Mouse (Mus musculus): ENCODE measurements around the gene March4. TPM values are rescaled to one million over a fixed set of nuclear protein-coding genes. Genes with fewer than 3 reads are reported as not detected.

March4 gene
- polyA plus RNA-seq, 1 experiment from 2014 or later = 0.18 TPM

DNA sequence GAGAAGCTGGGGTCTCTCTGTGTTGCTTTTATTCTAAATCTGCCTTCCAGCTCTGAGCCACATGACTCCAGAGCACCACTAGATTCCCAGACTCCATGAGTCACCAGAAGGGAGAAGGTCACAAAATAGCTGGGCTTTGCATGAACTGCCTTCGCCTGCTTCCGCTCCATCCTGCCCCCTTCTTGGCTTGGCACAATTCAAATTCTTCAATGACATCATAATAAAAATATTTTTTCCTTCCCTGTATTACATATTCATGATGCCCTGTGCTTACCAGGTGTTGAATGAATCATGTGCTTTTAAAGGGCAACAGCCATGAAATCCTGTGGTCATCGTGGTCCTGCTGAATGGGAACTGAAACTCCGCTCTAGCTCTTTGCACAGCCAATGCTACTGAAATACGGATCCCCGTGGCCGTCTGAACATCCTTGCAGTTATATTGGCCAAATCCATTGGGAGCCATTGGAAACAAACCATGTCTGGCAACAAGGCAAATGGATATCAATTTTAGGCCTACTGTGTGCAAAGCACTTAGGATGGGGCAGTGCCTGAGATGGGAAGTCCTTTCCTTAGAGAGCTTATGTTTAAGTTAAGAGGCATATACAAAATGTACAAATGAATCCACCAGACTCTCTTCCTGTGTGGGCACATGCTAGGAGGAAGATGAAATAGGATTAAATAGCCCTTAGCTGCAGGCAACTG is 107.5 kb downstream of the March4 start:
- WGBS = 83% methylated on average over 7 of the region's 7 CpGs
- H3K36me3 ChIP-seq = no peaks in the 10 kb centered on the region
- no peaks in the 10 kb centered on the region for H3K27me3 ChIP-seq (replicated peaks)
- no peak for ATAC-seq (ENCODE audit: insufficient read depth, low FRiP score, low read depth)
- H3K4me1 ChIP-seq = no peaks in the 10 kb centered on the region
- no peak overlapping the region for H3K27ac ChIP-seq
- no peak overlapping the region for H3K4me3 ChIP-seq (replicated peaks)
- no peaks in the 10 kb centered on the region for H3K9me3 ChIP-seq
- H3K4me2 ChIP-seq = no peak overlapping the region
- no peak overlapping the region for H3K9ac ChIP-seq

DNA sequence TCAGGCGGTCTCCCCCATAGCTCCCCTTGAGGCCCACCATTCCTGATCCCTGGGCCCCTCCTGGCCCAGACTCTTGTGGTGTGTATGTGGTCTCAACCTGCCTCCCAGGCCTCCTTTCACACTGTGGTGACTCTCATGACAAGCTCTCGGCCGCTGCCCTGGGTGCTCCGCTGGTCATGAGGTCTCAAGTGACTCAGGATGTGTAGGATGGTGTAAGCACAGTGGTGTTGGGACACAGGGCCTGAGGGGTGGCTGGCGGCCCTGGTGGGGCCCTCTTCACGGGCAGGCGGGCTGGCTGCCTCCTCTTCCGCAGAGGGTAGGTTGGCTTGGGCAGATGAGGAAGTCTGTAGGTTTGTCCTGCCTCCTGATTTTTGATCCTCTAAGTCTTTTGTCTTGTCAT is 108.2 kb downstream of the March4 start:
- H3K27ac ChIP-seq = no peak overlapping the region
- no peaks in the 10 kb centered on the region for H3K9me3 ChIP-seq
- H3K9ac ChIP-seq = no peak overlapping the region
- ATAC-seq (ENCODE audit: insufficient read depth, low FRiP score, low read depth) = no peak
- H3K36me3 ChIP-seq = no peaks in the 10 kb centered on the region
- no peak overlapping the region for H3K4me3 ChIP-seq (replicated peaks)
- H3K4me1 ChIP-seq = no peaks in the 10 kb centered on the region
- no peaks in the 10 kb centered on the region for H3K27me3 ChIP-seq (replicated peaks)
- WGBS = 86% methylated on average over 8 of the region's 8 CpGs
- H3K4me2 ChIP-seq = no peak overlapping the region

DNA sequence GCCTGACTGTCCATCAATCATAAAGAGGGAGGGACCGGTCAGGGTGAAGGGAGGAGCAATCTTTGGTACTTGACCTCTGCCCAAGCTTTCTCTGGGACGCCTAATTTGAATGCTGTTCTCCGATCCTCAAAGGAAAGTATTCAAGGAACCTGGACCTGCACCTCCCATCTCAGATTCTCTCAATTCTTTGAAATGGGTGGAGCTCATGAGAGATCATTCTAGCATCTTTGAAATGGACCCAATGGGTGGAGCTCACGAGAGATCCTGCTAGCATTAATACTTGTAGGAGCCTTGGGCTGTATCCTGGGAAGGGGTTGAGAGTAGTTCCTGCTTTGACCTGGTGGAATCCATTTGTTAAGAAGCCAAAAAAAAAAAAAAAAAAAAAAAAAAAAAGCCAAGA is 110.3 kb downstream of the March4 start:
- WGBS = 80% methylated on average over 4 of the region's 4 CpGs

DNA sequence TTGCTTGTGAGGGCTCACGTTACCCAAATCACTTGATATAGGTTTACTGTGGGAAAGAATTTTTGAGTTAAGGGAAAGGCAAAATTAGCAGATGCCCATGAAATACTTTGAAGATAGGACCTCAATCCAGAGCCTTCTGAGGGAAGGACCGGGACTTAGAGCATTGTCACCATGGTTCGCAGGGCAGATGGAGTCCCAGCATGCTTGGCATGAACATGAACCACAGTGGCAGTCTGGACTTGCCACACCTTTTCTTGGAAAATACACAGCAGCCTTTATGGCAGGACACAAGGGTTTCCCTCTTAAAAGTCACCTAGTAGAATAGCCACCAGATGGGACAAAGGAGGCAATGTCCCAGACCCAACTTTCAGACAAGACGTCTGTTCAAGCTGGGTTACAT is 114.6 kb downstream of the March4 start:
- no peaks in the 10 kb centered on the region for H3K9me3 ChIP-seq
- 89% methylated on average over 4 of the region's 4 CpGs for WGBS
- H3K4me3 ChIP-seq (replicated peaks) = no peak overlapping the region
- H3K27me3 ChIP-seq (replicated peaks) = no peaks in the 10 kb centered on the region
- H3K9ac ChIP-seq = no peak overlapping the region
- no peak for ATAC-seq (ENCODE audit: insufficient read depth, low FRiP score, low read depth)
- H3K36me3 ChIP-seq = no peaks in the 10 kb centered on the region
- no peaks in the 10 kb centered on the region for H3K4me1 ChIP-seq
- no peak overlapping the region for H3K27ac ChIP-seq
- no peak overlapping the region for H3K4me2 ChIP-seq

More for the DNA sequence above, 110.3 kb downstream of the March4 start:
- H3K4me1 ChIP-seq = no peaks in the 10 kb centered on the region
- no peak for ATAC-seq (ENCODE audit: insufficient read depth, low FRiP score, low read depth)
- H3K27ac ChIP-seq = no peak overlapping the region
- no peaks in the 10 kb centered on the region for H3K36me3 ChIP-seq
- H3K27me3 ChIP-seq (replicated peaks) = no peaks in the 10 kb centered on the region
- no peaks in the 10 kb centered on the region for H3K9me3 ChIP-seq
- no peak overlapping the region for H3K4me3 ChIP-seq (replicated peaks)
- H3K9ac ChIP-seq = no peak overlapping the region
- no peak overlapping the region for H3K4me2 ChIP-seq

DNA sequence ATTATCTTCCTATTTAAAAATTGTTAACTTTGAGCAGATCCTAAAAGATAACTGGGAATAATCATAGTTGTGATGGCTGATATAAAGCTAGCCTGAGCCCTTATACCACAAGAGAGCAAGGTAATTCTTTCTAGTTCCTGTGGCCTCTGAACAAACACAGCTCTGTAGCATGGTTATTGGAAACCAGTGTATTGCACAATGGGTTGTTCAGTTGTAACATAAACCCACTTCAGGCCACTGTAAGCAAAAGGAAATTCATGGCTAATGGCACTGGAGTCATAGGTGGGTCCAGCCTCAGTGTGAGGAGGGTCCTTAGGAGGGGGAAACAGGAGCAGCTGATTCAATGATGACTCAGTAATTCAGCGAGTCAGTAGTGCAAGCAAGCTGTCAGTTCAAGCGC is 116.5 kb downstream of the March4 start:
- Histone ChIP-seq H3K36me3 (no peaks in the 10 kb centered on the region), H3K4me3 (replicated peaks) (no peak overlapping the region), H3K9ac (no peak overlapping the region), H3K4me1 (no peaks in the 10 kb centered on the region), H3K9me3 (no peaks in the 10 kb centered on the region), H3K27ac (no peak overlapping the region), H3K4me2 (no peak overlapping the region), H3K27me3 (replicated peaks) (no peaks in the 10 kb centered on the region)
- no peak for ATAC-seq (ENCODE audit: insufficient read depth, low FRiP score, low read depth)
- WGBS = 58% methylated on average over 2 of the region's 2 CpGs

DNA sequence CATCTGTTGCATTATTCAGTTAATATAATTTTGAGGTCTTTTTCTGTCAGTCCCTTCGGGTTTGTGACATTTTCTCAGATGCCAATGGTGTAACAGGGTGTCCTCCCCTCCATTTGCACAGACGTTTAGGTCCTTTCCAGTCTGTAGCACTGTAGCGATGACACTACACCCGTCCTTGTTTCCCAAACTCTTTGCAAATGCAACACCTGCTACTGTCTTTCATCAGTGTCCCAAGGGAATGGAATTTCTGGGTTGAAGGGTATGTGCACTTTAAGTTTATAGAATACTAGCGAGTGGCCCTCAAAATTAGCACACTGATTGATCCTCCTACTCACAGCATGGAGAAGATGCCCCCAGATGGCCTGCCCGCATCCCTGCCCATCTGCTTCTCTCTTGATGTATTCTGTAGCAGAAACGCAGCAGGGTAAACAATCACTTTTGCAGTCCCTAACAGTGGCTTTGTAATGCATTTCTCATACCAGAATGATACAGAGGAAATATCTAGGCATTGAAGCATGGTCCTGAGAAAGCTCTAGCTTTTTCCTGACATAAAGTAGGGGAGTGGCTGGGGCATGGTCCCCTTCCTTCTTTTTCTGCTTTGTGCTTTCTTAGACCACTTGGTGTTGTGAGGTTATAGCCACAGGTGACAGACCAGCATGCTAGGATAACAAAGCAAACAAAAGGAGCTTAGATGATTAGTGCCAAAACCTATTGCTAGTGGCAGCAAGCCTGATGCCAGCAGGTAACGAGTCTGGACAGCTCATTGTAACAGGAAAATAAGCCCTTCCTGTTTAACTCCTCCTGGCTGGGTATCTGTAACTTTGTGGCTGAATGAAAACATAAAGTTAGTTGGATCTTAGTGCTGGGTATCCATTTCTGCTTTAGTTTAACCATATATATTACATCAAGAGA is 117.7 kb downstream of the March4 start:
- Histone ChIP-seq H3K4me1 (0 out of 2 replicates have a peak, but pooled peaks cover 2% of the 10 kb centered on the region), H3K27ac (no peak overlapping the region), H3K27me3 (replicated peaks) (no peaks in the 10 kb centered on the region), H3K9me3 (no peaks in the 10 kb centered on the region), H3K4me2 (no peak overlapping the region), H3K36me3 (no peaks in the 10 kb centered on the region), H3K4me3 (replicated peaks) (no peak overlapping the region), H3K9ac (no peak overlapping the region)
- no peak for ATAC-seq (ENCODE audit: insufficient read depth, low FRiP score, low read depth)
- WGBS = 71% methylated on average over 8 of the region's 8 CpGs

DNA sequence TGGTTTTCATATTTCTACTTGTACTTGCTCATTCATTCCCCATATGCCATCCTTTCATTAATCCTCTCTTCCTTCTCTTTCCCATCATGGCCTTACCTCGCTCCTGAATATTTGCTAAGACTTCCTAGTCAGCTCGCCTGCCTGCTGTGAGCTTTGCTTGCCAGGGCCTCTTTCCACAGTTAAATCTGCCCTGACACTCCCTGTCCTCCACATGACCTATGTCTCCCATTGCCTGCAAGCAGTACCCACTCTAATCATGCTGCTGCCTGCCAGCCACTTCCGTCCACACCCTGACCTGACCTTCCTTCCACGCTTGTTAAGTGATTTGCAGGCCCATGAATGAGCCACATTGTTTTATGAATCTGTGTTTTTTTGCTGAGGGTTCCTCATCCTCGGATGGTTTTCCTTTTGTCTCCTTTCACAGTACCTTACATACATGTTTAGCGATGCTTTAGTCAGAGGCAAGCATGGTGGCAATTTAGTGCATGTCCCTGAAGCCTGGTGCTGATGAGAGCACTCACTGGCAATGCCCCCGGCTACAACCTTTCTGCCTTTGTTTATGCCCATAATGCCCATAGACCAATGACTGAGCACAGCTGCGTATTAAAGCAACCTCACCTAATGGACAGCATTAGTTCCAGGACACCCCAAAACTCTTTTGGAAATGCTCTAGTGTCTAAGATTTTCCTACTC is 122.0 kb downstream of the March4 start:
- Histone ChIP-seq H3K27me3 (replicated peaks) (no peaks in the 10 kb centered on the region), H3K4me1 (0 out of 2 replicates have a peak, but pooled peaks cover 2% of the 10 kb centered on the region), H3K27ac (no peak overlapping the region), H3K9me3 (no peaks in the 10 kb centered on the region), H3K4me3 (replicated peaks) (no peak overlapping the region), H3K4me2 (no peak overlapping the region), H3K36me3 (no peaks in the 10 kb centered on the region), H3K9ac (no peak overlapping the region)
- ATAC-seq (ENCODE audit: insufficient read depth, low FRiP score, low read depth) = peak; percentile 56; the same call in 1 of the 2 replicates
- WGBS = 59% methylated on average over 8 of the region's 8 CpGs

DNA sequence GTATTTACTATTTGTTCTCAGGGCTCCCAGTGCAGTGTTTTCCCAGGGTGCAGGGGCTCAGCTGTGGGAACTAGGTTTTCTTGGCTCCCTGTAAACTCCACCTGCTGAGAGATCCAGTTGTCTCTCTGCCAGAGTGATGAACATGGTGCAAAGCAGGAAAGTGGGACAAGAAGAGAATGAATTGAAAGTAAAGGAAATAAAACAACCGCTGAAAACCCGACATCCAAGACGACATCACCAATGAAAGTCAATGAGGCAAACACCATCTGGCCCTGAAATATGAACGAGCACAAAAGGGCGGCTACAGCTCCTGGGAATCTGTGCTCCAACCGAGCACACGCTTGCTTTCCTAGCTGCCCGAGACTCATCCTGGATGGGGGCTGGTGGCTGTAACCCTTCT is 122.6 kb downstream of the March4 start:
- no peak for ATAC-seq (ENCODE audit: insufficient read depth, low FRiP score, low read depth)
- 75% methylated on average over 8 of the region's 8 CpGs for WGBS
- no peak overlapping the region for H3K27ac ChIP-seq
- no peak overlapping the region for H3K4me2 ChIP-seq
- H3K9me3 ChIP-seq = no peaks in the 10 kb centered on the region
- no peak overlapping the region for H3K9ac ChIP-seq
- no peaks in the 10 kb centered on the region for H3K27me3 ChIP-seq (replicated peaks)
- no peaks in the 10 kb centered on the region for H3K36me3 ChIP-seq
- 0 out of 2 replicates have a peak, but pooled peaks cover 2% of the 10 kb centered on the region for H3K4me1 ChIP-seq
- H3K4me3 ChIP-seq (replicated peaks) = no peak overlapping the region

DNA sequence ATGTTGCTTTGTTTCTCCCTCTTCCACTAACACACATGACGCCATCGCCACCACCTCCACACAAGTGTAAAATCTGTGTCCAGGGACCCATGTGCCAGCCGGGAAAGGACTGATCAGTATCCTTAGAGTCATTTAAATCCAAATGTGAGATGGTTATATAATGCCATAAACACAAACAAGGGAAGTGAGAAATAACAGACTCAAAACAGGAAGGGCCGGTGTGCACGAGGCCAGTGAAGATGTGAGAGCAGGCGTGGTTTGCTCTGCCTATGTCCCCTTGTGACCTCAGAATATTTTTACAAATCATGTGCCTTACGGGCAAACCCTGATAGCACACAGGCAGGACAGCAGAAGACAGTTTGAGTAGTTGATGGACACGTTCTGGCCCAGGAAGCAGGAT is 123.5 kb downstream of the March4 start:
- no peak overlapping the region for H3K27ac ChIP-seq
- ATAC-seq (ENCODE audit: insufficient read depth, low FRiP score, low read depth) = no peak
- no peak overlapping the region for H3K9ac ChIP-seq
- 85% methylated on average over 8 of the region's 8 CpGs for WGBS
- H3K4me3 ChIP-seq (replicated peaks) = no peak overlapping the region
- H3K36me3 ChIP-seq = no peaks in the 10 kb centered on the region
- H3K9me3 ChIP-seq = no peaks in the 10 kb centered on the region
- H3K4me1 ChIP-seq = 0 out of 2 replicates have a peak, but pooled peaks cover 2% of the 10 kb centered on the region
- no peak overlapping the region for H3K4me2 ChIP-seq
- H3K27me3 ChIP-seq (replicated peaks) = no peaks in the 10 kb centered on the region

DNA sequence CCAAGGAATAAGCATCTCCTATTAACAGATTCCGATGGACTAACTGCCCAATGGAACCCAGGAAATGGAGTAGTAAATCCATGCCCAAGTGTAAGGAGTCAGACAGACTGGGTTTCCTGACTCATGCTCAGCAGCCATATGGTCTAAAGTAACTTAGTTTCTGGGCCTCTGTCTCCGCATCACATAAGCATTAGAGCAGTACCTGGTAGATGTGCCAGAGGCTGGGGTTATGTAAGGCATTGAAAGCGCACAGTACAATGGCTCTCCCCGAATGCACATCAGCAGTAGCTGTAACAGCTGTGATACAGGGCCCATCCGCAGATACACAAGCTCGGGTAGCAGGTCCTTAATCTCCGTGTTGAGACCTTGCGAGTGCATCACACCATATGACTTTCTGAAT is 125.6 kb downstream of the March4 start:
- H3K4me1 ChIP-seq = 0 out of 2 replicates have a peak, but pooled peaks cover 2% of the 10 kb centered on the region
- H3K9ac ChIP-seq = no peak overlapping the region
- no peak overlapping the region for H3K27ac ChIP-seq
- no peaks in the 10 kb centered on the region for H3K36me3 ChIP-seq
- no peaks in the 10 kb centered on the region for H3K27me3 ChIP-seq (replicated peaks)
- no peak overlapping the region for H3K4me3 ChIP-seq (replicated peaks)
- 92% methylated on average over 8 of the region's 8 CpGs for WGBS
- ATAC-seq (ENCODE audit: insufficient read depth, low FRiP score, low read depth) = no peak
- no peak overlapping the region for H3K4me2 ChIP-seq
- H3K9me3 ChIP-seq = no peaks in the 10 kb centered on the region

DNA sequence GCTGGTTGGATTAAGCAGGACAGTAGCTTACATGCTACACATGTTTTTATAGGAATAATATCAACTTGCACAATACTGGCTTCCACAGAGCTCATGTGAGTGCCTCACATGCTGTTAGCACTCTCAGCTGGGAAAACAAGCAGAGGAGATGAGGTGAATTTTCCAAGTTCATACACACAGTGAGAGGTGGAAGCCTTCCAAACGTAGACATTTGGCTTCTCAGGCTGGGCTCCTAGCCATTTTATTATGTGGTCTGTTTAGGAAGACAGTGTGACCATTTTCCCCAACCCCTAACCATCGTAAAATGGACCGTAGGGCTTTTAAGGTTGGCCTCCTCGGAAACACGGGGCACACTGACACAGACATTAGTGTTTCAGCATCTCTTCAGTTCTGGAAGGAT is 126.8 kb downstream of the March4 start:
- no peak overlapping the region for H3K9ac ChIP-seq
- H3K4me1 ChIP-seq = 0 out of 2 replicates have a peak, but pooled peaks cover 2% of the 10 kb centered on the region
- no peak overlapping the region for H3K27ac ChIP-seq
- H3K9me3 ChIP-seq = no peaks in the 10 kb centered on the region
- no peaks in the 10 kb centered on the region for H3K27me3 ChIP-seq (replicated peaks)
- WGBS = 81% methylated on average over 5 of the region's 5 CpGs
- no peak for ATAC-seq (ENCODE audit: insufficient read depth, low FRiP score, low read depth)
- no peaks in the 10 kb centered on the region for H3K36me3 ChIP-seq
- H3K4me3 ChIP-seq (replicated peaks) = no peak overlapping the region
- no peak overlapping the region for H3K4me2 ChIP-seq
